Mouse (Mus musculus): Measurements from ENCODE around the gene Cisd3. TPM values are rescaled to one million over a fixed set of nuclear protein-coding genes. Genes with fewer than 3 reads are reported as not detected.
A peak's percentile ranks its signal among the peaks of the same experiment; 100 is the strongest.
"Not testable (repeated sequence)": the region's sequence is repeated elsewhere in the genome, so short reads cannot be mapped to it uniquely, and the experiment has no call there.

Gene Cisd3
- polyA plus RNA-seq, 1 experiment = 149 TPM

DNA sequence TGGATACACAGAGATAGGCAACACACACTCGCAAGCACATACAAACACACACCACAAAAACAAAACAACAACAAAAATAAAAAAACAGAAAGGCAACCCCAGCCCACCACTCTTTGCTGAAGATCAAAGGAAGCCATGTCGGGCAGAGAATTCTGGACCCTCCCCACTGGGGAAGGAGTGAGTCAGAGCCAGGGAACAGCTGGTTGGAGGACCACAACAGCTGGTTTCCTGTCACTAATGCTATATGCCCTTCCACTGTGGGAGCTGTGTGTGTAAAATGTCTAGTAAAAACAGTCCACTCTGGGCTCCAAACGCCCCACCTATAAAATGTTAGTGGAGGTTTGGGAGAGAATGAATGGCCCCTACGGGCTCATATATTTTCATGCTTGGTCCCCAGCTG is 35.7 kb downstream of the Cisd3 start:
- Histone ChIP-seq H3K36me3 (ENCODE audit: control insufficient read depth, insufficient read depth, low read length) (no peaks in the 10 kb centered on the region), H3K27me3 (replicated peaks; ENCODE audit: control insufficient read depth, insufficient read depth, low read length) (no peaks in the 10 kb centered on the region), H3K4me1 (ENCODE audit: control insufficient read depth, insufficient read depth, low read length) (no peaks in the 10 kb centered on the region), H3K27ac (ENCODE audit: insufficient read depth, low read depth, low read length) (no peak overlapping the region), H3K4me3 (ENCODE audit: insufficient read depth, low read depth, low read length) (no peak overlapping the region)
- 90% methylated on average over 4 of the region's 4 CpGs for whole genome bisulfite sequencing
- TF ChIP-seq CTCF (conservative IDR thresholded peaks at IDR 0.05; ENCODE audit: insufficient read depth, insufficient read length, low read depth, low read length) = no peak
- DNase-seq = no peak

DNA sequence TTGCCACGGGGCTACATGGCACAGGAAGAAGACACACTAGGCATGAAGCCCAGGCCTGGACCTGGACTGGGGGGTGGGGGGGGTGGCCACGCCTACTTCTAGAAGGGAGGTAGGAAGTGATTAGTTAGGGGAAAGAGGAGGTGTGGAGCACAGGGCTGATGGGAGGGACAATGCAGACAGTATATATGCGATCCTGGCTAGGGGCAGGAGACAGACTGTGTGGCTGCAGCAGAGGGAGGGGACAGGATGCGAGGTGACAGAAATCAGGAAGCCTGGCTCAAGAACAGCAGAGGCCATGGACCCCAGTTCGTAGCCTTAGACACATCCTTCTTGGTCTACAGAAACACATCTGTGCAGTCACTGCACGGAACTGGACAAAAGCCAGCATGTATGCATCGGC is 38.1 kb downstream of the Cisd3 start:
- H3K4me3 ChIP-seq (ENCODE audit: insufficient read depth, low read depth, low read length) = no peak overlapping the region
- TF ChIP-seq POLR2A (IDR thresholded peaks at IDR 0.05; ENCODE audit: low read depth, low read length) = no peak
- TF ChIP-seq CTCF (conservative IDR thresholded peaks at IDR 0.05; ENCODE audit: insufficient read depth, insufficient read length, low read depth, low read length) = no peak
- WGBS = 65% methylated on average over 7 of the region's 7 CpGs
- H3K36me3 ChIP-seq (ENCODE audit: control insufficient read depth, insufficient read depth, low read length) = no peaks in the 10 kb centered on the region
- H3K27ac ChIP-seq (ENCODE audit: insufficient read depth, low read depth, low read length) = no peak overlapping the region
- DNase-seq = no peak
- no peaks in the 10 kb centered on the region for H3K27me3 ChIP-seq (replicated peaks; ENCODE audit: control insufficient read depth, insufficient read depth, low read length)
- no peaks in the 10 kb centered on the region for H3K4me1 ChIP-seq (ENCODE audit: control insufficient read depth, insufficient read depth, low read length)

DNA sequence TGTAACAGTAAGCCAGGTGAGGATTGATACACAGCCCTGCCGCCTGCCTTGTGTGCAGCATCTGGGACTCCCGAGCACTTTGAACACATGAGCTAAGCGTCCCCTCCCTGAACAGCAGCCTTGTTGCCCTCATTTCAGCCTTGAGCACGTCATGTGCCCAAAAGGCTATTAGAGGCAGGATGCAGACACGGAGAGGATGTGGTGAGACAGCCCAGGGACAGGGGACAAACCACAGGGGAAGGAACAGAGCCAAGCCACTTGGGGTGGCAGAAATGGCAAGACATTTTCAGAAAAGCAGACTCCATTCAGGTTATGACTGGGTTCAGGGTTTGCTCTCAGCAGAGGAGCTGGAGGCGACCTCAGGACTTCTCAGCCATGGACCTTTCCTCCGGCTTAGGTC is 42.7 kb downstream of the Cisd3 start:
- peak; percentile 33 for DNase-seq
- Histone ChIP-seq H3K4me1 (ENCODE audit: control insufficient read depth, insufficient read depth, low read length) (no peaks in the 10 kb centered on the region), H3K36me3 (ENCODE audit: control insufficient read depth, insufficient read depth, low read length) (no peaks in the 10 kb centered on the region), H3K27ac (ENCODE audit: insufficient read depth, low read depth, low read length) (no peak overlapping the region), H3K4me3 (ENCODE audit: insufficient read depth, low read depth, low read length) (no peak overlapping the region), H3K27me3 (replicated peaks; ENCODE audit: control insufficient read depth, insufficient read depth, low read length) (no peaks in the 10 kb centered on the region)
- TF ChIP-seq POLR2A (IDR thresholded peaks at IDR 0.05; ENCODE audit: low read depth, low read length) (no peak), CTCF (conservative IDR thresholded peaks at IDR 0.05; ENCODE audit: insufficient read depth, insufficient read length, low read depth, low read length) (no peak)
- 75% methylated on average over 7 of the region's 7 CpGs for WGBS

DNA sequence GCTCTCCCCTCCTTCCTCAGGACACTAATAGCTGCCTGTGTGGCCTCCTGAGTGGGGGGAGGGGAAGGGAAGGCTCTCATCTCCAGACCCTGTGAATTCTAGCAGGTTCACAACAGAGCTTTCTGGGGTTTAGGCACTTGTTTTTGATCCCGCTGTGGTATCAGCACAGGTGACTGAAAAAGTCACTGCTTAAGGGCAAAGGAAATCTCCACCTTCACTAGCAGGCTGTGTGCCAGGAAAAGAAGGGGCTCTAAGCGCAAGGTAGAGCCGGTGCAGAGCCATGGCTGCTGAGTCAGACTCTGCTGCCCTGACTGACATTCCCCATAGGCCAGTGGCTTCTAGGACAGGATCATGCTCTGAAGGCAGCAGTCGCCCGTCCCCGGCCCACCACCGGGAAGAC is 43.1 kb downstream of the Cisd3 start:
- H3K27ac ChIP-seq (ENCODE audit: insufficient read depth, low read depth, low read length) = no peak overlapping the region
- no peaks in the 10 kb centered on the region for H3K36me3 ChIP-seq (ENCODE audit: control insufficient read depth, insufficient read depth, low read length)
- TF ChIP-seq POLR2A (IDR thresholded peaks at IDR 0.05; ENCODE audit: low read depth, low read length) = no peak
- H3K4me1 ChIP-seq (ENCODE audit: control insufficient read depth, insufficient read depth, low read length) = no peaks in the 10 kb centered on the region
- no peak overlapping the region for H3K4me3 ChIP-seq (ENCODE audit: insufficient read depth, low read depth, low read length)
- H3K27me3 ChIP-seq (replicated peaks; ENCODE audit: control insufficient read depth, insufficient read depth, low read length) = no peaks in the 10 kb centered on the region
- 76% methylated on average over 7 of the region's 7 CpGs for WGBS
- DNase-seq = no peak

DNA sequence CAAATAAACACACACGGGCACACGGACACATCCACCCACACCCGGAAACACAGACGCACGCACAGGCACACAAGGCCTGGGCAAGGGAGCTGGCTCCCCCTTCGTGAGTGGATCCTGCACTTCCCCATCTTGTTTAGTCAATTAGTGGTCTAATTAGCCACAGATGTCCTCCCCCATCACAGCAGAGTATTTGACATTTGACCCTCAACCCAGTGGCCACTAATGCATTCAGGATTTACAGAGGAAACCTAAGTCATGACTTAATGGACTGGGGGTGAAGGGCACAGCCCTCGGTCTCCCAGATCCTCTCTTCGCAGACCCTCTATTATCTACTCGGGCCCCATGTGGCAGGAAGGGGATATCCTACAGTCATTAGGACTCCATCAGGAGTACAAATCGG is 48.1 kb downstream of the Cisd3 start:
- H3K27ac ChIP-seq (ENCODE audit: insufficient read depth, low read depth, low read length) = no peak overlapping the region
- H3K36me3 ChIP-seq (ENCODE audit: control insufficient read depth, insufficient read depth, low read length) = no peaks in the 10 kb centered on the region
- no peaks in the 10 kb centered on the region for H3K27me3 ChIP-seq (replicated peaks; ENCODE audit: control insufficient read depth, insufficient read depth, low read length)
- TF ChIP-seq CTCF (conservative IDR thresholded peaks at IDR 0.05; ENCODE audit: insufficient read depth, insufficient read length, low read depth, low read length) = no peak
- TF ChIP-seq POLR2A (IDR thresholded peaks at IDR 0.05; ENCODE audit: low read depth, low read length) = no peak
- WGBS = 42% methylated on average over 10 of the region's 10 CpGs
- no peak overlapping the region for H3K4me3 ChIP-seq (ENCODE audit: insufficient read depth, low read depth, low read length)
- DNase-seq = no peak
- H3K4me1 ChIP-seq (ENCODE audit: control insufficient read depth, insufficient read depth, low read length) = no peaks in the 10 kb centered on the region

DNA sequence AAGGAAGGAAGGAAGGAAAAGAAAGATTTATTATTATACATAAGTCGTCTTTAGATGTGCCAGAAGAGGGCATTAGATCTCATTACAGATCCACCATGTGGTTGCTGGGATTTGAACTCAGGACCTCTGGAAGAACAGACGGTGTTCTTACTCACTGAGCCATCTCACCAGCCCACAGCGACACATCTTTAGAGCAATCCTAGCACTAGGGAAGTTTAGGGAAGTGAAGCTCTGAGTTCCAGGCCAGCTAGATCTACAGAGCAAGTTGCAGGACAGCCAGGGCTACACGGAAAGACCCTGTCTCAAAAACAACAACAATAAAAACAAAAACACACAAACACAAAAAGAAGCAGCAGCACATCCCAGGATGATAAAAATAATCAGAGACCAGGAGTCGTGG is 49.2 kb downstream of the Cisd3 start:
- not testable (repeated sequence) for H3K36me3 ChIP-seq (ENCODE audit: control insufficient read depth, insufficient read depth, low read length); H3K4me3 ChIP-seq (ENCODE audit: insufficient read depth, low read depth, low read length); DNase-seq; H3K27me3 ChIP-seq (replicated peaks; ENCODE audit: control insufficient read depth, insufficient read depth, low read length); H3K27ac ChIP-seq (ENCODE audit: insufficient read depth, low read depth, low read length); H3K4me1 ChIP-seq (ENCODE audit: control insufficient read depth, insufficient read depth, low read length)
- 74% methylated on average over 5 of the region's 5 CpGs for WGBS

DNA sequence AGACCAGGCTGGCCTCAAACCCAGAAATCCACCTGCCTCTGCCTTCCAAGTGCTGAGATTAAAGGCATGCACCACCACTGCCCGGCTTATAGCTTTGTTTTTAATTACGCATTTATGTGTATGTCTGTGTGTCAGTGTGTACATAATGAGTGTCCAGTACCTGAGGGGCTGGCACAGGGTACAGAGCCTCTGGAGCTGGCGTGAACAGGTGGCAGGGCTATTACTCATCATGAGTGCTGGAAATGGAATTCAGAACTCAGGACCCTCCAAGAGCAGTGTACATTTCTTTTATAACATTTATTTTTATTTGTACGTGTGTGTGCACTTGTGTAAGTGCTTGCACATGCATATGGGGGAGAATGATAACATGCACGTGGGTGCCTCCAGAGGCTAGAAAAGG is 51.0 kb downstream of the Cisd3 start:
- Histone ChIP-seq H3K4me3 (ENCODE audit: insufficient read depth, low read depth, low read length) (no peak overlapping the region), H3K36me3 (ENCODE audit: control insufficient read depth, insufficient read depth, low read length) (no peaks in the 10 kb centered on the region), H3K27me3 (replicated peaks; ENCODE audit: control insufficient read depth, insufficient read depth, low read length) (no peaks in the 10 kb centered on the region), H3K4me1 (ENCODE audit: control insufficient read depth, insufficient read depth, low read length) (peaks cover 4% of the 10 kb centered on the region; the same call in 1 of the 2 replicates), H3K27ac (ENCODE audit: insufficient read depth, low read depth, low read length) (no peak overlapping the region)
- DNase-seq = no peak
- 87% methylated on average over 5 of the region's 5 CpGs for WGBS
- TF ChIP-seq CTCF (conservative IDR thresholded peaks at IDR 0.05; ENCODE audit: insufficient read depth, insufficient read length, low read depth, low read length) (no peak), POLR2A (IDR thresholded peaks at IDR 0.05; ENCODE audit: low read depth, low read length) (no peak)

DNA sequence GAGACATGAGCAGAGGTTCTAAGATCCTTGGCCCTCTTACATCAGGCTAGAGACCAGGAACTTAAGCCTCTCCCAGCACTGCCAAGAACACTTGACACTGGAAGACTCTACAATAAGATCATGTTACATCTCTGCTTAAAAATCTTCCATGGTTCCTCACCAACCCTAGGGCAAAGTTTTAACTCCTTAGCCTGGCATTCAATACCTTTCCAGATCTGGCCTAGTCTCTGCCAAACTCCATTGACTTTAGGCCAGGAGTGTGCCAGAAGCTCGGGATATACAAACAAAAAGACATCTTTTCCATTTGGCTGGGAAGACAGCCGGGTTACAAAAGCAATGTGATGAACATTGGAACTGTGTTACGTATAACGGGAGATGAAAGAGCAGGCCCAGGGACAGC is 52.0 kb downstream of the Cisd3 start:
- no peak overlapping the region for H3K27ac ChIP-seq (ENCODE audit: insufficient read depth, low read depth, low read length)
- H3K27me3 ChIP-seq (replicated peaks; ENCODE audit: control insufficient read depth, insufficient read depth, low read length) = no peaks in the 10 kb centered on the region
- WGBS = 67% methylated on average over 4 of the region's 4 CpGs
- no peak for DNase-seq
- no peak overlapping the region for H3K4me3 ChIP-seq (ENCODE audit: insufficient read depth, low read depth, low read length)
- TF ChIP-seq CTCF (conservative IDR thresholded peaks at IDR 0.05; ENCODE audit: insufficient read depth, insufficient read length, low read depth, low read length) = no peak
- H3K36me3 ChIP-seq (ENCODE audit: control insufficient read depth, insufficient read depth, low read length) = no peaks in the 10 kb centered on the region
- H3K4me1 ChIP-seq (ENCODE audit: control insufficient read depth, insufficient read depth, low read length) = peaks cover 4% of the 10 kb centered on the region; the same call in 1 of the 2 replicates

Other genes with a start within 250 kb of the Cisd3 start
- not detected in 2 replicates for gene 4933428G20Rik, start 185.5 kb upstream of the Cisd3 start, polyA plus RNA-seq (2012; rRNA removed)
- 13.0 and 13.2 TPM in 2 replicates for gene Srcin1, start 109.6 kb upstream of the Cisd3 start, polyA plus RNA-seq (2012; rRNA removed)
- 0.86 and 1.2 TPM in 2 replicates for gene Epop, start 56.1 kb upstream of the Cisd3 start, polyA plus RNA-seq (2012; rRNA removed)
- 36.6 and 40.4 TPM in 2 replicates for gene Mllt6, start 22.4 kb upstream of the Cisd3 start, polyA plus RNA-seq (2012; rRNA removed)
- gene Pcgf2, start 14.7 kb downstream of the Cisd3 start, polyA plus RNA-seq (2012; rRNA removed) = 53.9 and 56.5 TPM in 2 replicates
- gene Psmb3, start 17.6 kb downstream of the Cisd3 start, polyA plus RNA-seq (2012; rRNA removed) = 397 and 399 TPM in 2 replicates
- gene Pip4k2b, start 58.9 kb downstream of the Cisd3 start, polyA plus RNA-seq (2012; rRNA removed) = 9.2 and 10.6 TPM in 2 replicates
- gene Cwc25, start 80.7 kb downstream of the Cisd3 start, polyA plus RNA-seq (2012; rRNA removed) = 7.1 and 8.5 TPM in 2 replicates
- gene 1700001P01Rik, start 90.1 kb downstream of the Cisd3 start, polyA plus RNA-seq (2012; rRNA removed) = not detected in 2 replicates
- gene Rpl23, start 96.6 kb downstream of the Cisd3 start, polyA plus RNA-seq (2012; rRNA removed) = 118 and 181 TPM in 2 replicates
- 106 and 110 TPM in 2 replicates for gene Lasp1, start 113.2 kb downstream of the Cisd3 start, polyA plus RNA-seq (2012; rRNA removed)
- 2.0 TPM in 2 replicates for gene B230217C12Rik, start 155.0 kb downstream of the Cisd3 start, polyA plus RNA-seq (2012; rRNA removed)
- 0.33 and 0.39 TPM in 2 replicates for gene Fbxo47, start 198.3 kb downstream of the Cisd3 start, polyA plus RNA-seq (2012; rRNA removed)

All from kidney, adult 2 months (tissue).